Mouse (Mus musculus) liver, postnatal 0 days (tissue): ENCODE results near the gene Tmx2.

Source experiments
- CTCF ChIP-seq: sonication (generic); IDR thresholded peaks from 2 replicates; pipeline ENCODE4 v1.5.1; 2016; ENCODE audit warnings: antibody characterized with exemption, low read depth
- EP300 ChIP-seq: IDR thresholded peaks from 2 replicates; pipeline ENCODE4 v1.6.1; 2016; ENCODE audit warnings: antibody characterized with exemption, low read depth, mild to moderate bottlenecking

- no peak for TF ChIP-seq CTCF
- TF ChIP-seq EP300, result no peak
These were observed 42.7 kb downstream of the Tmx2 start for GRCm38 (mm10) chr2:84636231-84636741.
